Mouse (Mus musculus) layer of hippocampus, postnatal 10 days (tissue): ENCODE data around the gene Ddx6. TPM values are rescaled to one million over a fixed set of nuclear protein-coding genes. Genes with fewer than 3 reads are reported as not detected.
A peak's percentile ranks its signal among the peaks of the same experiment; 100 is the strongest.

ENCODE experiments used
- DNase-seq, 2 experiments: peaks; one replicate each; pipeline ENCODE4 v3.0.0; 2021; ENCODE audit warnings: low spot score in 2 of 2
- total RNA-seq, 2 experiments: library from RNA; stranded (reverse); gene quantifications; 2 replicates each; pipeline ENCODE4 v1.2.3; 2021

Gene Ddx6
- total RNA-seq, 2 experiments from 2014 or later = 112 to 113 TPM

GRCm38 (mm10) chr9:44685346-44686330, 80.9 kb downstream of the Ddx6 start:
- peak; percentile 85 to 86 for DNase-seq

- peak; percentile 54 to 55 for DNase-seq
Observed at GRCm38 (mm10) chr9:44686638-44687037, 81.9 kb downstream of the Ddx6 start.

GRCm38 (mm10) chr9:44688013-44688412, 83.3 kb downstream of the Ddx6 start:
- no peak for DNase-seq

Other genes with a start within 250 kb of the Ddx6 start
- gene Vps11, start 243.2 kb upstream of the Ddx6 start, total RNA-seq = 10 to 100 TPM; 39.6 to 44.2 TPM
- 10 to 100 TPM; 87.6 to 89.7 TPM for gene Hyou1, start 225.4 kb upstream of the Ddx6 start, total RNA-seq
- 10 to 100 TPM; 36.4 to 39.0 TPM for gene Slc37a4, start 208.0 kb upstream of the Ddx6 start, total RNA-seq
- 100 to 1,000 TPM; 701 to 748 TPM for gene Rps25, start 197.8 kb upstream of the Ddx6 start, total RNA-seq
- 100 to 1,000 TPM in 1 of 2 experiments, 10 to 100 TPM in 1; 84.2 to 109 TPM for gene Trappc4, start 197.3 kb upstream of the Ddx6 start, total RNA-seq
- 10 to 100 TPM; 20.7 to 22.4 TPM for gene Ccdc84, start 186.3 kb upstream of the Ddx6 start, total RNA-seq
- gene Foxr1, start 163.8 kb upstream of the Ddx6 start, total RNA-seq = not detected
- gene Upk2, start 149.9 kb upstream of the Ddx6 start, total RNA-seq = not detected
- 10 to 100 TPM; 91.2 to 97.7 TPM for gene Bcl9l, start 122.1 kb upstream of the Ddx6 start, total RNA-seq
- gene Cxcr5, start 43.0 kb upstream of the Ddx6 start, total RNA-seq = not detected
- gene Treh, start 68.3 kb downstream of the Ddx6 start, total RNA-seq = not detected
- gene Phldb1, start 130.3 kb downstream of the Ddx6 start, total RNA-seq = 100 to 1,000 TPM in 1 of 2 experiments, 10 to 100 TPM in 1; 87.9 to 102 TPM
- gene Arcn1, start 163.0 kb downstream of the Ddx6 start, total RNA-seq = 100 to 1,000 TPM; 112 to 118 TPM
- gene Ift46, start 163.0 kb downstream of the Ddx6 start, total RNA-seq = 10 to 100 TPM; 78.8 to 84.5 TPM
- 10 to 100 TPM; 23.6 to 30.9 TPM for gene Tmem25, start 194.4 kb downstream of the Ddx6 start, total RNA-seq
- under 1 TPM in 1 of 2 experiments, not detected in 1; 0.98 TPM for gene Ttc36, start 198.2 kb downstream of the Ddx6 start, total RNA-seq